Mouse (Mus musculus): Measurements from ENCODE around the gene Cplx1. TPM values are rescaled to one million over a fixed set of nuclear protein-coding genes. Genes with fewer than 3 reads are reported as not detected.

Cplx1 gene
- polyA plus RNA-seq, 1 experiment = not detected

GRCm38 (mm10) chr5:108543516-108544291 lies 6.1 kb downstream of the Cplx1 start:
- TF ChIP-seq POLR2A (IDR thresholded peaks at IDR 0.05; ENCODE audit: low read depth, low read length) = no peak
- no peak for TF ChIP-seq CTCF (IDR thresholded peaks at IDR 0.05; ENCODE audit: extremely low read depth, insufficient read depth, insufficient read length, insufficient replicate concordance)
- no peak overlapping the region for H3K27ac ChIP-seq (ENCODE audit: insufficient read depth, low read length)
- no peak for DNase-seq (ENCODE audit: low read depth in 1 of 2, low spot score in 2 of 2)
- no peaks in the 10 kb centered on the region for H3K36me3 ChIP-seq (ENCODE audit: control insufficient read depth, insufficient read depth, low read length)
- H3K27me3 ChIP-seq (ENCODE audit: control insufficient read depth, insufficient read depth, low read length) = no peaks in the 10 kb centered on the region; the same call in 1 of the 2 replicates
- no peak overlapping the region for H3K4me3 ChIP-seq (ENCODE audit: extremely low read depth, insufficient read depth, insufficient read length)
- no peaks in the 10 kb centered on the region for H3K4me1 ChIP-seq (ENCODE audit: control insufficient read depth, insufficient read depth, insufficient read length)
- WGBS = 68% methylated on average over 7 of the region's 7 CpGs

GRCm38 (mm10) chr5:108534188-108534587 lies 15.6 kb downstream of the Cplx1 start:
- H3K4me3 ChIP-seq (ENCODE audit: extremely low read depth, insufficient read depth, insufficient read length) = no peak overlapping the region
- H3K4me1 ChIP-seq (ENCODE audit: control insufficient read depth, insufficient read depth, insufficient read length) = no peaks in the 10 kb centered on the region
- DNase-seq (ENCODE audit: low read depth in 1 of 2, low spot score in 2 of 2) = no peak
- no peak overlapping the region for H3K27ac ChIP-seq (ENCODE audit: insufficient read depth, low read length)
- H3K27me3 ChIP-seq (ENCODE audit: control insufficient read depth, insufficient read depth, low read length) = no peaks in the 10 kb centered on the region
- 92% methylated on average over 2 of the region's 2 CpGs for WGBS
- no peaks in the 10 kb centered on the region for H3K36me3 ChIP-seq (ENCODE audit: control insufficient read depth, insufficient read depth, low read length)
- no peak for TF ChIP-seq POLR2A (IDR thresholded peaks at IDR 0.05; ENCODE audit: low read depth, low read length)
- TF ChIP-seq CTCF (IDR thresholded peaks at IDR 0.05; ENCODE audit: extremely low read depth, insufficient read depth, insufficient read length, insufficient replicate concordance) = no peak

- Histone ChIP-seq H3K36me3 (ENCODE audit: control insufficient read depth, insufficient read depth, low read length) (no peaks in the 10 kb centered on the region), H3K27ac (ENCODE audit: insufficient read depth, low read length) (no peak overlapping the region), H3K4me3 (ENCODE audit: extremely low read depth, insufficient read depth, insufficient read length) (no peak overlapping the region), H3K4me1 (ENCODE audit: control insufficient read depth, insufficient read depth, insufficient read length) (no peaks in the 10 kb centered on the region), H3K27me3 (ENCODE audit: control insufficient read depth, insufficient read depth, low read length) (no peaks in the 10 kb centered on the region)
- WGBS = 80% methylated on average over 3 of the region's 3 CpGs
- TF ChIP-seq CTCF (IDR thresholded peaks at IDR 0.05; ENCODE audit: extremely low read depth, insufficient read depth, insufficient read length, insufficient replicate concordance) = no peak
- TF ChIP-seq POLR2A (IDR thresholded peaks at IDR 0.05; ENCODE audit: low read depth, low read length) = no peak
- no peak for DNase-seq (ENCODE audit: low read depth in 1 of 2, low spot score in 2 of 2)
Observed at GRCm38 (mm10) chr5:108522597-108522996, 27.2 kb downstream of the Cplx1 start.

- WGBS = 82% methylated on average over 3 of the region's 3 CpGs
- Histone ChIP-seq H3K27ac (ENCODE audit: insufficient read depth, low read length) (no peak overlapping the region), H3K36me3 (ENCODE audit: control insufficient read depth, insufficient read depth, low read length) (no peaks in the 10 kb centered on the region), H3K4me1 (ENCODE audit: control insufficient read depth, insufficient read depth, insufficient read length) (no peaks in the 10 kb centered on the region), H3K27me3 (ENCODE audit: control insufficient read depth, insufficient read depth, low read length) (no peaks in the 10 kb centered on the region), H3K4me3 (ENCODE audit: extremely low read depth, insufficient read depth, insufficient read length) (no peak overlapping the region)
- TF ChIP-seq POLR2A (IDR thresholded peaks at IDR 0.05; ENCODE audit: low read depth, low read length) = no peak
- no peak for TF ChIP-seq CTCF (IDR thresholded peaks at IDR 0.05; ENCODE audit: extremely low read depth, insufficient read depth, insufficient read length, insufficient replicate concordance)
- DNase-seq (ENCODE audit: low read depth in 1 of 2, low spot score in 2 of 2) = no peak
Observed at GRCm38 (mm10) chr5:108521896-108522295, 27.9 kb downstream of the Cplx1 start.

GRCm38 (mm10) chr5:108521016-108521415 lies 28.8 kb downstream of the Cplx1 start:
- Histone ChIP-seq H3K27me3 (ENCODE audit: control insufficient read depth, insufficient read depth, low read length) (no peaks in the 10 kb centered on the region), H3K4me3 (ENCODE audit: extremely low read depth, insufficient read depth, insufficient read length) (no peak overlapping the region), H3K4me1 (ENCODE audit: control insufficient read depth, insufficient read depth, insufficient read length) (no peaks in the 10 kb centered on the region), H3K36me3 (ENCODE audit: control insufficient read depth, insufficient read depth, low read length) (no peaks in the 10 kb centered on the region), H3K27ac (ENCODE audit: insufficient read depth, low read length) (no peak overlapping the region)
- TF ChIP-seq POLR2A (IDR thresholded peaks at IDR 0.05; ENCODE audit: low read depth, low read length) (no peak), CTCF (IDR thresholded peaks at IDR 0.05; ENCODE audit: extremely low read depth, insufficient read depth, insufficient read length, insufficient replicate concordance) (no peak)
- 76% methylated on average over 2 of the region's 2 CpGs for WGBS
- DNase-seq (ENCODE audit: low read depth in 1 of 2, low spot score in 2 of 2) = no peak

- WGBS = 66% methylated on average over 7 of the region's 7 CpGs
- H3K4me3 ChIP-seq (ENCODE audit: extremely low read depth, insufficient read depth, insufficient read length) = no peak overlapping the region
Observed at GRCm38 (mm10) chr5:108520153-108520552, 29.7 kb downstream of the Cplx1 start.

GRCm38 (mm10) chr5:108518951-108519350 lies 30.9 kb downstream of the Cplx1 start:
- WGBS = 86% methylated on average over 5 of the region's 5 CpGs
- no peak for DNase-seq (ENCODE audit: low read depth in 1 of 2, low spot score in 2 of 2)
- Histone ChIP-seq H3K4me3 (ENCODE audit: extremely low read depth, insufficient read depth, insufficient read length) (no peak overlapping the region), H3K4me1 (ENCODE audit: control insufficient read depth, insufficient read depth, insufficient read length) (no peaks in the 10 kb centered on the region), H3K27ac (ENCODE audit: insufficient read depth, low read length) (no peak overlapping the region), H3K36me3 (ENCODE audit: control insufficient read depth, insufficient read depth, low read length) (no peaks in the 10 kb centered on the region), H3K27me3 (ENCODE audit: control insufficient read depth, insufficient read depth, low read length) (no peaks in the 10 kb centered on the region)
- TF ChIP-seq POLR2A (IDR thresholded peaks at IDR 0.05; ENCODE audit: low read depth, low read length) = no peak
- TF ChIP-seq CTCF (IDR thresholded peaks at IDR 0.05; ENCODE audit: extremely low read depth, insufficient read depth, insufficient read length, insufficient replicate concordance) = no peak

More at GRCm38 (mm10) chr5:108520153-108520552, 29.7 kb downstream of the Cplx1 start:
- no peak overlapping the region for H3K27ac ChIP-seq (ENCODE audit: insufficient read depth, low read length)
- no peaks in the 10 kb centered on the region for H3K27me3 ChIP-seq (ENCODE audit: control insufficient read depth, insufficient read depth, low read length)
- no peak for DNase-seq (ENCODE audit: low read depth in 1 of 2, low spot score in 2 of 2)
- no peaks in the 10 kb centered on the region for H3K4me1 ChIP-seq (ENCODE audit: control insufficient read depth, insufficient read depth, insufficient read length)
- no peaks in the 10 kb centered on the region for H3K36me3 ChIP-seq (ENCODE audit: control insufficient read depth, insufficient read depth, low read length)
- TF ChIP-seq CTCF (IDR thresholded peaks at IDR 0.05; ENCODE audit: extremely low read depth, insufficient read depth, insufficient read length, insufficient replicate concordance) (no peak), POLR2A (IDR thresholded peaks at IDR 0.05; ENCODE audit: low read depth, low read length) (no peak)

Measured in spleen, adult 2 months (tissue).